Mouse (Mus musculus) heart, adult 11 months (tissue): ENCODE results near the gene Plxnb1.

Source experiments
- DNase-seq: peaks from one replicate; pipeline ENCODE4 v3.0.0; 2022

The Plxnb1 gene

DNA sequence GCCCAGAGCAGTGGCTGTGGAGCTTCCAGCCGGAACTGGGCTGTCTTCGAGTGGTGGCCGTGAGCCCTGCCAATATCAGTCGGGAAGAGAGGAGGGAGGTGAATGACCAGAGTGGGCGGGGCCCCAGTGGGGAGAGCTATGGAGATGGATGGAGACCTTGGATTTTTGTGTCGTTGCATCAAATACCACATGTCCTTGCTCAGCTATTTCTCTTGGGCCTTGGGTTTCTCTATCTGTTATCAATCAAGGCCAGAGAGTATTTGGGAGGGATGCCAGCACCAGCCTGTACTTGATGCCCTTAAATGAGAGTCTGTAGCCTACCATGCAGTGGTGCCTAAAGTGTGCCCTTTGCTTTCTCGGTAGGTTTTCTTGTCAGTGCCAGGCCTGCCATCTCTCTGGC, 8.1 kb downstream of the Plxnb1 start:
- peak; percentile 94 for DNase-seq

GRCm38 (mm10) chr9:109104083-109104482, 8.9 kb downstream of the Plxnb1 start:
- DNase-seq = peak; percentile 77

DNA sequence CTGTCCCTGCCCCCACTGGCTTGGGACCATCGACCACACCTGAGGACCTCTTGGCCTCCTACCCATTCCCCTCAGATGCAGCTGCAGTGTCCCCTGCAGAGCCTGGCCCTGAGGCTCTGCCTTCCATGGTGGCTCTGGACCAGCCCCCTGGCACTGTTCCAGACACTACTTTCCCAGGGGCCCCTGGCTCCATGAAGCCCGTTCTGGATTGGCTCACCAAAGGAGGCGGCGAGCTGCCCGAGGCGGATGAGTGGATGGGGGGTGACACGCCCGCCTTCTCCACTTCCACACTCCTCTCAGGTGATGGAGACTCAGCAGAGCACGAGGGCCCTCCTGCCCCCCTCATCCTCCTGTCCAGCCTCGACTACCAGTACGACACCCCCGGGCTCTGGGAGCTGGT, 9.8 kb downstream of the Plxnb1 start:
- peak; percentile 94 for DNase-seq

DNA sequence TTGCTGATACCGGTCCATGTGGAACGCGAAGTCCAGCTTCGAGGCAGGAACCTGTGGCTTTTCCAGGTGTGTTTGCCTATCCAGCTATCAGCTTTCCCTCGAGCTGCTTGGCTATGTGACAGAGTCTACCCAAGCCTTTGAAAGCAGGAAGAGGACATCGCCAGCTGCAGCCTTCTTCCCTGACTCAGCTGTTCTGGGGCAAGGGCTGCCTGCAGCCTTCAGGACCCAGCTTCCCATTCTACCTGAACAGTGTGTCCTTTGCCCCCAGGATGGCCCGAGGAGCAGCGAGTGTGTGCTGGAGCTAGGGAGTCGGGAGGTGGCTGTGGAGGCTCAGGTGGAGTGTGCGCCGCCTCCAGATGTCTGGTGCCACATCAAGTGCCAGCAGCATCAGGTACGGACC, 10.5 kb downstream of the Plxnb1 start:
- peak; percentile 76 for DNase-seq

GRCm38 (mm10) chr9:109107341-109107740, 12.2 kb downstream of the Plxnb1 start:
- no peak for DNase-seq

GRCm38 (mm10) chr9:109110240-109110639, 15.1 kb downstream of the Plxnb1 start:
- peak; percentile 82 for DNase-seq

DNA sequence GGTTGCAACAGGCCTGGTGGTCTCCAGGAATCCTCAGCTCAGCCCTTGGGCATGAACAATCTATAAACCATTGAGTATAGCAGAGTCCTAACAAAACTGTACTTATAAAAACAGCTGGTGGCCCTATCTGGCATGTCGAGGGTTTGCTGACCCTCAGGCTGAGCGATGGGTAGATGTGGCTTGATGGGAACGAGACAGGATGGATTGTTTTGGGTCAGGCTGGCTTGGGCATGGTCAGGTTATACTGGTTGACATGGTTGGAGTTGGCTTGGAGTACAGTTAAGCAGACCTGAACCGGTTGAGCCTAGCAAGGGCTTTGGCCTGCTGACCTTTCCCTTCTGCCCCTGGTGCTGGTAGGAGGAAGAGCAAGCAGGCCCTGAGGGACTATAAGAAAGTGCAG, 15.9 kb downstream of the Plxnb1 start:
- peak; percentile 83 for DNase-seq

DNA sequence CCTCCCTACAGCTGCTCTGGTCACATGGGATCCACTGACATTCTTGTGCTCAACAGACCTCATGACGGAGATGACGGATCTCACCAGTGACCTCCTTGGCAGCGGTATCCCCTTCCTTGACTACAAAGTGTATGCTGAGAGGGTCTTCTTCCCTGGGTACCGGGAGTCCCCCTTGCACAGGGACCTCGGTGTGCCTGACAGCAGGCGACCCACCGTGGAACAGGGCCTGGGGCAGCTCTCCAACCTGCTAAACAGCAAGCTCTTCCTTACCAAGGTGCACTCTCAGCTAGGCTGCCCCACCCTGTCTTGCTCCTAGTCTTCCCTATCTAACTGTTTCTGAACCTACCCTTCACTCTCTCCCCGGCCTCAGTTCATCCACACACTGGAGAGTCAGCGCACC, 16.4 kb downstream of the Plxnb1 start:
- peak; percentile 87 for DNase-seq

DNA sequence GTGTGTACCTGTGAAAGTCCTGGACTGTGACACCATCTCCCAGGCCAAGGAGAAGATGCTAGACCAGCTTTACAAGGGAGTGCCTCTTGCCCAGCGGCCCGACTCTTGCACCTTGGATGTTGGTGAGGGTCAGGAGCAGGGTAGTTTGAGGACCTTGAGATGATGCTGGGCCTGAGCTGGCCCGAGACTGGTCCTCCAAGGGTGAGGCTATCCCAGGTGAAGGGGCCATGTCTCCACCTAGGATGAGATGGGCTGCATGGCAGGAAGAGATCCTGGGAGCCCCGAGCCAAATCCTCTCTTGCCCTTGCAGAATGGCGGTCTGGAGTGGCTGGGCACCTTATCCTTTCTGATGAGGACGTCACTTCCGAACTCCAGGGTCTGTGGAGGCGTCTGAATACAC, 18.1 kb downstream of the Plxnb1 start:
- peak; percentile 86 for DNase-seq

DNA sequence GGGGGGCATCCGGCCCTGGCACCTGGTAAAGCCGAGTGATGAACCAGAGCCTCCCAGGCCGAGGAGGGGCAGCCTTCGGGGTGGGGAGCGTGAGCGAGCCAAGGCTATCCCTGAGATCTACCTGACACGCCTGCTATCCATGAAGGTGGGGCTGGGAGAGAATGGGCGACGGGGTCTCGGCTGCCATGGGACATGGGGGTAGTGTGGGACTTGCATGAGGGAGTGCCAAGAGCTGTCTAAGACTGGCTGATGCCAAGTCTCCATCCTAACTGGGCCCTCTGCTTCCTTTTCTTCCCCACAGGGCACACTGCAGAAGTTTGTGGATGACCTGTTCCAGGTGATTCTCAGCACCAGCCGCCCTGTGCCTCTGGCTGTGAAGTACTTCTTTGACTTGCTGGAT, 19.1 kb downstream of the Plxnb1 start:
- DNase-seq = peak; percentile 84

DNA sequence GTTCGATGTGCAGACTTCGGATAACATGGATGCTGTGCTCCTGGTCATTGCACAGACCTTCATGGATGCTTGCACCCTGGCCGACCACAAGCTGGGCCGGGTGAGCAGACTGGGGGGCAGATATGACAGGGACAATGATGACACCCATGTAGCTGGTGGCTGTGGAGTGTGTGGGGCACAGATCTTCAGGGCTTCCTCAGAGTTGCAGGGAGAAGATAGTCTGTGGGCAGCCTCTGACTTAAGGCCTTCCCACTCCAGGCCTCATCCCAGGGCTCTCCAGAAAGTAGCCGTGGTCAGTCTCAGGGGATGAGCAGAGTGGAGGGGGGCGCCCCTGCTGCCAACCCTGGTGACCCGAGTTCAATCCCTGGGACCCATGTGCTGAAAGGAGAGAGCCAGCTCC, 19.7 kb downstream of the Plxnb1 start:
- peak; percentile 70 for DNase-seq

DNA sequence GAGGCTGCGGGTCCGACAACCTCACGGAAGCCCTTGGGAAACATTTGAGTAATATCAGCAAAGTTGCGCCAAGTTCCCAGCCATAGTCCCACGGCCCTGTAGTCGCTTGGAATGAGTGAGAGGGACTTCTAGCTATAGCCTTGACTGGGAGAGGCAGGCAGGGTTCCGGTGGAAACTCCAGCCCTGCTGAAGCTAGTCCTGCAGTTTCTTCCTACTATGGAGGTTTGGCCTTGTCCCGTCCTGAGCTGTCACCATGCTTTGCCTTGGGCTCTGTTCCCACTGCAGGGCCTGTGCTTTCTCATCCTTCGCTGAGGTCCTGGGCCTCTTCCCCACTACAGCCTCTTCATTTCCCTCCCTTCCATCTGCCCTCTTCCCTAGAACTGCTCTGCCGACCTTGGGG, 21.0 kb downstream of the Plxnb1 start:
- DNase-seq = peak; percentile 80

GRCm38 (mm10) chr9:109118106-109118505, 22.9 kb downstream of the Plxnb1 start:
- peak; percentile 98 for DNase-seq

- no peak for DNase-seq
These were observed 24.4 kb downstream of the Plxnb1 start for GRCm38 (mm10) chr9:109119571-109119970.

GRCm38 (mm10) chr9:109120956-109121355, 25.8 kb downstream of the Plxnb1 start:
- DNase-seq = no peak

DNA sequence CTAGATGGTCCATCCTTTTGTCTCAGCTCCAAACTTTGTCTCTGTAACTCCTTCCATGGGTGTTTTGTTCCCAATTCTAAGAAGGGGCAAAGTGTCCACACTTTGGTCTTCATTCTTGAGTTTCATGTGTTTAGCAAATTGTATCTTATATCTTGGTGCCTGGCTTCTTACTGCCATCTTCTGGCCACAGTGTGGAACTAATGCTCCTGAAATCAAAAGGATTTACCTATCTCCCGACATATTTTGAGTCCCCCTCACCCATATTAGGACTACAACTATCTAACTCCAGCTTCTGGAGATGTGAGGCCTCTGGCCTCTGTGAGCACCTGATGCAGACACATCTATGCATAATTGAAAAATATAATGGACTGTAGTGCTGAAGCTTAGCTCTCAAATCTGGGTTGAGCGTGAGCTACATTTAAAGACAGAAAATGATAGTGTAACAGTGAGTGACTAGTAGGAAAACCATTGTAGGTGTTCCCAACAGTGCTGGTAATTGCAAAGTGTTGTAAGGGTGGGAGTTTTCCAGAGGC, 27.4 kb downstream of the Plxnb1 start:
- peak; percentile 81 for DNase-seq

DNA sequence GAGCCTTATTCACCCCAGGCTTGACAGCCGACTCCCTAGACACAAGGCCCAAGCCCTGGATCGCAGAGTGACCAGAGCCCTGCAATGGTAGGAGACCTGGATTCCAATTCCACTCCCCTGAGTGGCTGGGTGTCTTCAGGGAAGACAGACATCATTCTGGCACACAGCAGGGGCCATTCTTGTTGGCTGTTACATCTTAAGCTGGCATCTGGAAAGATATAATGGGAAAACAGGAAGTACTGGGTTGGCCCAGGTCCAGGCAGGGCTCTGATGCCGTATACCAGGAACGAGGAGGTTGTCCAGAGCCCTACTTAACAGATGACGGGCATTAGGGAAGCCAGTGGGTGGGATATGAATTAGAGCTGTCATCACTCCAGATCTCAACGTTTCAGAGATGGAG, 28.1 kb downstream of the Plxnb1 start:
- peak; percentile 91 for DNase-seq

DNA sequence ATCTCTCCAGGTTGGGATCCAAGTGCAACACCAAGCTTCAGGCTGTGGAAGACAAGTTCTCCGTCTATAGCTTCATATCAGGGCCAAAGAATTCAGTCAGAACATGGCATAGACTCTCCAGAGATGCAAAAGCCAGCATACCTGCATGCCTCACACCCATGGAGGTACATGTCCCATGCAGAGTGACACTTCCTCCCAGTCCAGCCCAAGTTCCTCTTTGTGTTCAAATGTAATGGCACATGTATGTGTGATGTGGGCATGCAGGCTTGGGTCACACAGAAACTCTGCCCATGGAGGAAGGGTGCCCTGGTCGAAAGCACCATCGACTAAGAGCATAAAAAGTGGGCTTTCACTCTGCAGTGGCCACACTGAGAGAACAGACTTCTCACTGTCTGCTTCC, 29.0 kb downstream of the Plxnb1 start:
- DNase-seq = peak; percentile 74

- no peak for DNase-seq
These were observed 29.9 kb downstream of the Plxnb1 start for GRCm38 (mm10) chr9:109125043-109125442.

DNA sequence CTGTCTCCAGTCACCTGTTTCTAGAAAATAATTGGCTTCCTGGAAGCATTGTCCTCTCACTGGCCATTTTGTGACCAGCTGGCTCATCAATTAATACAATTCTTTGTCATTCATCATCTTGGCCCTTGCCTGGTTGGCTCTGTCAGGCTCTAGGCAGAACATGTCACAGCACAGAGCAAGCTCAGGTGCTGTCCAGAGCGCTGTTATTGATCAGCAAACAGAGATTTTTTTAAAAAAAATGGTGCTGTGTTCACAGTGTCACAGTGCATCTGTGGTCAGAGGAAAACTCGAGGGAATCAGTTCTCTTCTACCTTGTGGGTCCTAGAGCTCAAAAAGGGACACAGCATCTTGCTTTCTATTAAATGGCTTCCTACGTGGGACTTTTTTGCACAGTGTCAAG, 30.3 kb downstream of the Plxnb1 start:
- peak; percentile 57 for DNase-seq

GRCm38 (mm10) chr9:109127076-109127475, 31.9 kb downstream of the Plxnb1 start:
- DNase-seq = peak; percentile 16

DNA sequence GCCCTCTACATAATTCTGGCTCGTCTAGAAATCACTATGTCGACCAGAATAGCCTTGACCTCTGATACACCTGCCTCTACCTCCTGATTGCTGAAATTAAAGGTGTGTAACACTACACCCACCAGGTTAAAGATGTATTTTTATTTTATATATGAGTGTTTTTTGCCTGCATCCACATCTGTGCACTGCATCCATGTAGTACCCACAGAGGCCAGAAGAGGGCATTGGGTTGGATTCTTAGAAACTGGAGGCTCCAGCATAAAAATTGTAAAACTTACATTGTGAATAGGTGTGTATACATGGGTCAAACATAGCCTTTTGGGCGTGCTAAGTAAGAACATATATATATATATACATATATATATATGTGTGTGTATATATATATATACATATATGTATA, 33.0 kb downstream of the Plxnb1 start:
- DNase-seq = peak; percentile 80

DNA sequence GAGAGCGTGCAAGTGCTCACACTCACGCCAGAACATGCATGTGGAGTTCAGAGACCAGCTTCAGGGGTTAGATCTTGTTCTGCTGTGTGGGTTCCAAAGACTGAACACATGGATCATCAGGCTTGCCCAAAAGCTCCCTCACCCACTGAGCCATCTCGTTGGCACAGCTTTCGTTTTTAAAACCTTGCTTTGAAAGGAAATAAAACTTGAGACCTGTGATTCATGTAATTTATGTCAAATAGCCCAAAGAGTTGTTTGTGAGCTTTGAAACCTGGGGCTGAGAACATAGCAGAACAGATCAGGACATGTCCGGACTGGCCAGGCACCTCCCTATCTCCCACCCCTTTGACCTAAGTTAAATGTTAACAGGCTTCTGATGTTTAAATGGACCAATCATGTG, 34.9 kb downstream of the Plxnb1 start:
- DNase-seq = peak; percentile 80

DNA sequence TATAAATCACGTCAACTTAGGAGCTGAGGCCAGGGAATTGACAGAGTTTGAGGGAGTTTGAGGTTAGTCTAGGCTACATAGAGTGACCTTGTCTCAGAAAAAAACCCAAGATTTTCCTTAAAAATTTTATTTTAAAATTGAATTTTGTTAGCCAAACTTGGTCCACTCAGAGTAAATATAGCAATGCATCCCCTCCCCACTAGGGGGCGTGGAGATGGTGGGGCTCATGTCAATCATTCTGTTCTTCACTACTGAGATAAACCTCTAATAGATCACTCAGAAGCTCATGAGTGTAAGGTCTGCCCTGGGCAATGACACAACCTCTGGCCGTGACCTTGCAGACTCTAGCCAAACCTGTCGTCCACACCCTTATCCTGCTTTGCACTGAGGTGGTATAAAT, 45.2 kb downstream of the Plxnb1 start:
- peak; percentile 76 for DNase-seq

- no peak for DNase-seq
These were observed 66.8 kb downstream of the Plxnb1 start, which contains the start of gene Fbxw21 for GRCm38 (mm10) chr9:109161941-109162340. Fbxw21 (minus strand) TSS chr9:109162041.

GRCm38 (mm10) chr9:109167316-109167715, 72.1 kb downstream of the Plxnb1 start:
- DNase-seq = peak; percentile 71
